Mouse (Mus musculus): ENCODE measurements around the gene Kank1. TPM values are rescaled to one million over a fixed set of nuclear protein-coding genes. Genes with fewer than 3 reads are reported as not detected.
A peak's percentile ranks its signal among the peaks of the same experiment; 100 is the strongest.

The Kank1 gene
- polyA plus RNA-seq, 1 experiment = 6.3 TPM

- Histone ChIP-seq H3K36me3 (ENCODE audit: control insufficient read depth, insufficient read depth, low read length) (no peaks in the 10 kb centered on the region), H3K27ac (ENCODE audit: insufficient read depth, low read depth, low read length) (no peak overlapping the region), H3K4me3 (ENCODE audit: low read depth, low read length) (no peak overlapping the region), H3K4me1 (ENCODE audit: control insufficient read depth, insufficient read depth, insufficient read length, low read length) (no peaks in the 10 kb centered on the region), H3K27me3 (ENCODE audit: control insufficient read depth, insufficient read depth, low read length) (no peaks in the 10 kb centered on the region)
- TF ChIP-seq POLR2A (IDR thresholded peaks at IDR 0.05; ENCODE audit: low read depth, low read length) (no peak), CTCF (IDR thresholded peaks at IDR 0.05; ENCODE audit: extremely low read depth, insufficient read length, insufficient replicate concordance, low read depth, low read length) (no peak)
- whole genome bisulfite sequencing = 19% methylated on average over 7 of the region's 7 CpGs
These were observed 208.3 kb downstream of the Kank1 start for GRCm38 (mm10) chr19:25445054-25445453.

- H3K4me1 ChIP-seq (ENCODE audit: control insufficient read depth, insufficient read depth, insufficient read length, low read length) = no peaks in the 10 kb centered on the region
- no peaks in the 10 kb centered on the region for H3K36me3 ChIP-seq (ENCODE audit: control insufficient read depth, insufficient read depth, low read length)
- no peaks in the 10 kb centered on the region for H3K27me3 ChIP-seq (ENCODE audit: control insufficient read depth, insufficient read depth, low read length)
- H3K27ac ChIP-seq (ENCODE audit: insufficient read depth, low read depth, low read length) = no peak overlapping the region
- WGBS = 65% methylated on average over 8 of the region's 8 CpGs
- TF ChIP-seq CTCF (IDR thresholded peaks at IDR 0.05; ENCODE audit: extremely low read depth, insufficient read length, insufficient replicate concordance, low read depth, low read length) (no peak), POLR2A (IDR thresholded peaks at IDR 0.05; ENCODE audit: low read depth, low read length) (no peak)
- no peak overlapping the region for H3K4me3 ChIP-seq (ENCODE audit: low read depth, low read length)
These were observed 209.1 kb downstream of the Kank1 start for GRCm38 (mm10) chr19:25445842-25446241.

- TF ChIP-seq CTCF (IDR thresholded peaks at IDR 0.05; ENCODE audit: extremely low read depth, insufficient read length, insufficient replicate concordance, low read depth, low read length) (no peak), POLR2A (IDR thresholded peaks at IDR 0.05; ENCODE audit: low read depth, low read length) (no peak)
- Histone ChIP-seq H3K36me3 (ENCODE audit: control insufficient read depth, insufficient read depth, low read length) (no peaks in the 10 kb centered on the region), H3K27ac (ENCODE audit: insufficient read depth, low read depth, low read length) (no peak overlapping the region)
These were observed 209.9 kb downstream of the Kank1 start for GRCm38 (mm10) chr19:25446683-25447082.

DNA sequence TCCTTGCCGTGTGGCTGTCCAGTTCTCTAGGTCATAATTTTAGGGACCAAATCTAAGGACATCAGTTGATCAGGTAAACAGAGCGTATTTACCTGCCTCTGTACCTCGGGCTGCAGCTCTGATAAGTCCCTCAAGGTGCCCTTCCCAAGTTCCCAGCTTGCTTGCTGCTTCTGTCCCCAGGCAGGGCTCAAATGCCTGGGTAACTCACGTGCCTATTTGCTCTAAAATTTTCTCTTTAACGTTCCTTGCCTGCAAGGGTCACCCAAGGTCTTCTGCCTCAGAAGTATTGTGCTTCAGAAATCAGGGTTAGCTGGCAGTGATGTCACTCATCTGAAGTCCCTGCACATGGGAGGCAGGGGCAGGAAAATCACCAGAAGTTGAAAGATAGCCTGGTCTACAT is 210.6 kb downstream of the Kank1 start:
- H3K4me3 ChIP-seq (ENCODE audit: low read depth, low read length) = no peak overlapping the region
- no peaks in the 10 kb centered on the region for H3K36me3 ChIP-seq (ENCODE audit: control insufficient read depth, insufficient read depth, low read length)
- no peaks in the 10 kb centered on the region for H3K4me1 ChIP-seq (ENCODE audit: control insufficient read depth, insufficient read depth, insufficient read length, low read length)
- no peaks in the 10 kb centered on the region for H3K27me3 ChIP-seq (ENCODE audit: control insufficient read depth, insufficient read depth, low read length)
- TF ChIP-seq CTCF (IDR thresholded peaks at IDR 0.05; ENCODE audit: extremely low read depth, insufficient read length, insufficient replicate concordance, low read depth, low read length) (no peak), POLR2A (IDR thresholded peaks at IDR 0.05; ENCODE audit: low read depth, low read length) (no peak)
- H3K27ac ChIP-seq (ENCODE audit: insufficient read depth, low read depth, low read length) = no peak overlapping the region
- 31% methylated on average over 5 of the region's 5 CpGs for WGBS

More at GRCm38 (mm10) chr19:25446683-25447082, 209.9 kb downstream of the Kank1 start:
- Histone ChIP-seq H3K4me1 (ENCODE audit: control insufficient read depth, insufficient read depth, insufficient read length, low read length) (no peaks in the 10 kb centered on the region), H3K4me3 (ENCODE audit: low read depth, low read length) (no peak overlapping the region), H3K27me3 (ENCODE audit: control insufficient read depth, insufficient read depth, low read length) (no peaks in the 10 kb centered on the region)
- 67% methylated on average over 2 of the region's 2 CpGs for WGBS

- peak; percentile 63; the same call in 1 of the 2 replicates for TF ChIP-seq CTCF (IDR thresholded peaks at IDR 0.05; ENCODE audit: extremely low read depth, insufficient read length, insufficient replicate concordance, low read depth, low read length)
- no peak for TF ChIP-seq POLR2A (IDR thresholded peaks at IDR 0.05; ENCODE audit: low read depth, low read length)
- no peak overlapping the region for H3K4me3 ChIP-seq (ENCODE audit: low read depth, low read length)
- no peaks in the 10 kb centered on the region for H3K27me3 ChIP-seq (ENCODE audit: control insufficient read depth, insufficient read depth, low read length)
- no peaks in the 10 kb centered on the region for H3K4me1 ChIP-seq (ENCODE audit: control insufficient read depth, insufficient read depth, insufficient read length, low read length)
- WGBS = 45% methylated on average over 11 of the region's 11 CpGs
- no peak overlapping the region for H3K27ac ChIP-seq (ENCODE audit: insufficient read depth, low read depth, low read length)
- H3K36me3 ChIP-seq (ENCODE audit: control insufficient read depth, insufficient read depth, low read length) = no peaks in the 10 kb centered on the region
These were observed 214.3 kb downstream of the Kank1 start for GRCm38 (mm10) chr19:25450869-25451629.

GRCm38 (mm10) chr19:25453146-25453545 is 216.4 kb downstream of the Kank1 start:
- H3K4me3 ChIP-seq (ENCODE audit: low read depth, low read length) = no peak overlapping the region
- TF ChIP-seq CTCF (IDR thresholded peaks at IDR 0.05; ENCODE audit: extremely low read depth, insufficient read length, insufficient replicate concordance, low read depth, low read length) (no peak), POLR2A (IDR thresholded peaks at IDR 0.05; ENCODE audit: low read depth, low read length) (no peak)
- no peak overlapping the region for H3K27ac ChIP-seq (ENCODE audit: insufficient read depth, low read depth, low read length)
- H3K36me3 ChIP-seq (ENCODE audit: control insufficient read depth, insufficient read depth, low read length) = no peaks in the 10 kb centered on the region
- no peaks in the 10 kb centered on the region for H3K4me1 ChIP-seq (ENCODE audit: control insufficient read depth, insufficient read depth, insufficient read length, low read length)
- no peaks in the 10 kb centered on the region for H3K27me3 ChIP-seq (ENCODE audit: control insufficient read depth, insufficient read depth, low read length)
- WGBS = 62% methylated on average over 5 of the region's 5 CpGs

GRCm38 (mm10) chr19:25460760-25461159 is 224.0 kb downstream of the Kank1 start:
- 78% methylated on average over 8 of the region's 8 CpGs for WGBS
- Histone ChIP-seq H3K36me3 (ENCODE audit: control insufficient read depth, insufficient read depth, low read length) (no peaks in the 10 kb centered on the region), H3K27ac (ENCODE audit: insufficient read depth, low read depth, low read length) (no peak overlapping the region), H3K4me1 (ENCODE audit: control insufficient read depth, insufficient read depth, insufficient read length, low read length) (no peaks in the 10 kb centered on the region), H3K4me3 (ENCODE audit: low read depth, low read length) (no peak overlapping the region), H3K27me3 (ENCODE audit: control insufficient read depth, insufficient read depth, low read length) (no peaks in the 10 kb centered on the region)
- TF ChIP-seq POLR2A (IDR thresholded peaks at IDR 0.05; ENCODE audit: low read depth, low read length) (no peak), CTCF (IDR thresholded peaks at IDR 0.05; ENCODE audit: extremely low read depth, insufficient read length, insufficient replicate concordance, low read depth, low read length) (no peak)
